Mouse (Mus musculus) heart, embryonic 16.5 days (tissue): ENCODE data around the gene Atp10b. TPM values are rescaled to one million over a fixed set of nuclear protein-coding genes. Genes with fewer than 3 reads are reported as not detected.

Experiments used
- ATAC-seq: fragments of 200-750 bp; cut with Nextera tagmentation; replicated peaks from 2 replicates; pipeline ENCODE4 v1.8.0; 2017; ENCODE audit warnings: moderate number of reproducible peaks; ENCODE audit not compliant: insufficient read depth, low FRiP score; ENCODE audit errors: extremely low read depth
- H3K27ac ChIP-seq: fragments of 300-500 bp; sonication (generic); 2 replicates; pipeline ENCODE4 v1.5.1; 2014; ENCODE audit warnings: mild to moderate bottlenecking, low read length, control low read depth, moderate library complexity
- H3K27me3 ChIP-seq: fragments of 300-500 bp; sonication (generic); 2 replicates; pipeline ENCODE4 v1.6.1; 2014; ENCODE audit warnings: low read length, mixed read lengths; ENCODE audit not compliant: control insufficient read depth, insufficient read depth
- H3K36me3 ChIP-seq: fragments of 300-500 bp; sonication (generic); 2 replicates; pipeline ENCODE4 v1.6.1; 2014; ENCODE audit not compliant: control insufficient read depth, insufficient read depth
- H3K4me1 ChIP-seq: fragments of 300-500 bp; sonication (generic); 2 replicates; pipeline ENCODE4 v1.6.1; 2014; ENCODE audit warnings: low read length, mixed read lengths; ENCODE audit not compliant: control insufficient read depth, insufficient read depth
- H3K4me2 ChIP-seq: fragments of 300-500 bp; sonication (generic); 2 replicates; pipeline ENCODE4 v1.6.1; 2014; ENCODE audit warnings: low read depth, mild to moderate bottlenecking, control low read depth, low read length
- H3K4me3 ChIP-seq: fragments of 300-500 bp; sonication (generic); 2 replicates; pipeline ENCODE4 v1.5.1; 2014; ENCODE audit warnings: mild to moderate bottlenecking, control low read depth, low read length
- H3K9ac ChIP-seq: fragments of 300-500 bp; sonication (generic); 2 replicates; pipeline ENCODE4 v1.6.1; 2014; ENCODE audit warnings: low read length, control low read depth
- H3K9me3 ChIP-seq: fragments of 300-500 bp; sonication (generic); replicated peaks from 2 replicates; pipeline ENCODE4 v1.6.1; 2016; ENCODE audit warnings: low read length; ENCODE audit not compliant: control insufficient read depth
- WGBS: fragments of 180-500 bp; shearing (Covaris S2); extraction: QIAGEN DNeasy Blood & Tissue Kit; methylation state at CpG from one replicate; pipeline ENCODE4 v1.1.7; 2014; 5-methylcytosine and 5-hydroxymethylcytosine counted together
- polyA plus RNA-seq: library from polyadenylated mRNA; unstranded; fragments of >200 nt; fragmentation: Nextera tagmentation; extraction: Ambion mirVana; gene quantifications from 2 replicates; pipeline ENCODE4 v1.2.1, GENCODE M21; 2015

Atp10b gene
- polyA plus RNA-seq, 1 experiment from 2014 or later: 0.13 TPM

- WGBS: 14% methylated on average over 4 of the region's 4 CpGs
- H3K9me3 ChIP-seq: no peaks in the 10 kb centered on the region
- peak; percentile 58; the same call in 1 of the 2 replicates for ATAC-seq
Measured at GRCm38 (mm10) chr11:43217021-43217420, 67.3 kb downstream of the Atp10b start.

GRCm38 (mm10) chr11:43230231-43230630 is 80.6 kb downstream of the Atp10b start:
- no peak overlapping the region for H3K9ac ChIP-seq
- H3K4me1 ChIP-seq: no peaks in the 10 kb centered on the region
- ATAC-seq: no peak
- no peak overlapping the region for H3K4me3 ChIP-seq
- H3K4me2 ChIP-seq: no peak overlapping the region
- H3K27me3 ChIP-seq: no peaks in the 10 kb centered on the region
- no peaks in the 10 kb centered on the region for H3K36me3 ChIP-seq
- H3K9me3 ChIP-seq: no peaks in the 10 kb centered on the region
- H3K27ac ChIP-seq: no peak overlapping the region
- 92% methylated on average over 6 of the region's 6 CpGs for WGBS

More at GRCm38 (mm10) chr11:43217021-43217420, 67.3 kb downstream of the Atp10b start:
- Histone ChIP-seq H3K36me3 (no peaks in the 10 kb centered on the region), H3K27ac (no peak overlapping the region), H3K4me1 (peaks cover 10% of the 10 kb centered on the region), H3K4me3 (no peak overlapping the region), H3K4me2 (no peak overlapping the region), H3K27me3 (no peaks in the 10 kb centered on the region), H3K9ac (no peak overlapping the region)

- no peak overlapping the region for H3K9ac ChIP-seq
- no peak overlapping the region for H3K27ac ChIP-seq
- H3K27me3 ChIP-seq: no peaks in the 10 kb centered on the region
- WGBS: 76% methylated on average over 7 of the region's 7 CpGs
- no peaks in the 10 kb centered on the region for H3K36me3 ChIP-seq
- no peaks in the 10 kb centered on the region for H3K9me3 ChIP-seq
- H3K4me3 ChIP-seq: no peak overlapping the region
- no peak overlapping the region for H3K4me2 ChIP-seq
- H3K4me1 ChIP-seq: no peaks in the 10 kb centered on the region
- ATAC-seq: no peak
Measured at GRCm38 (mm10) chr11:43232073-43232472, 82.4 kb downstream of the Atp10b start.

GRCm38 (mm10) chr11:43236360-43237039 is 86.8 kb downstream of the Atp10b start:
- no peaks in the 10 kb centered on the region for H3K4me1 ChIP-seq
- H3K9me3 ChIP-seq: no peaks in the 10 kb centered on the region
- H3K27me3 ChIP-seq: no peaks in the 10 kb centered on the region
- ATAC-seq: no peak
- no peak overlapping the region for H3K4me3 ChIP-seq
- H3K9ac ChIP-seq: no peak overlapping the region
- no peak overlapping the region for H3K27ac ChIP-seq
- H3K36me3 ChIP-seq: no peaks in the 10 kb centered on the region
- WGBS: 81% methylated on average over 8 of the region's 8 CpGs
- no peak overlapping the region for H3K4me2 ChIP-seq

GRCm38 (mm10) chr11:43239804-43240203 is 90.1 kb downstream of the Atp10b start:
- Histone ChIP-seq H3K4me2 (no peak overlapping the region), H3K36me3 (no peaks in the 10 kb centered on the region), H3K27me3 (no peaks in the 10 kb centered on the region), H3K27ac (no peak overlapping the region), H3K4me3 (no peak overlapping the region), H3K4me1 (no peaks in the 10 kb centered on the region), H3K9me3 (no peaks in the 10 kb centered on the region), H3K9ac (no peak overlapping the region)
- no peak for ATAC-seq
- WGBS: 91% methylated on average over 8 of the region's 8 CpGs

- Histone ChIP-seq H3K27ac (0 out of 2 replicates have a peak overlapping the region, but pooled peaks have one; percentile 13), H3K36me3 (no peaks in the 10 kb centered on the region), H3K9ac (no peak overlapping the region), H3K9me3 (no peaks in the 10 kb centered on the region), H3K4me1 (peaks cover 7% of the 10 kb centered on the region), H3K4me2 (no peak overlapping the region), H3K4me3 (no peak overlapping the region), H3K27me3 (no peaks in the 10 kb centered on the region)
- 39% methylated on average over 6 of the region's 6 CpGs for WGBS
- ATAC-seq: no peak
Measured at GRCm38 (mm10) chr11:43253034-43253433, 103.4 kb downstream of the Atp10b start.

GRCm38 (mm10) chr11:43255262-43255661 is 105.6 kb downstream of the Atp10b start:
- no peaks in the 10 kb centered on the region for H3K27me3 ChIP-seq
- no peaks in the 10 kb centered on the region for H3K9me3 ChIP-seq
- H3K4me3 ChIP-seq: no peak overlapping the region
- no peak overlapping the region for H3K27ac ChIP-seq
- peaks cover 8% of the 10 kb centered on the region for H3K4me1 ChIP-seq
- H3K4me2 ChIP-seq: no peak overlapping the region
- H3K36me3 ChIP-seq: no peaks in the 10 kb centered on the region
- H3K9ac ChIP-seq: no peak overlapping the region
- 79% methylated on average over 4 of the region's 4 CpGs for WGBS
- ATAC-seq: no peak

- no peaks in the 10 kb centered on the region for H3K36me3 ChIP-seq
- H3K9ac ChIP-seq: no peak overlapping the region
- H3K4me3 ChIP-seq: no peak overlapping the region
- H3K27me3 ChIP-seq: no peaks in the 10 kb centered on the region
- peaks cover 8% of the 10 kb centered on the region for H3K4me1 ChIP-seq
- H3K4me2 ChIP-seq: no peak overlapping the region
- 80% methylated on average over 3 of the region's 3 CpGs for WGBS
- no peaks in the 10 kb centered on the region for H3K9me3 ChIP-seq
- no peak for ATAC-seq
- no peak overlapping the region for H3K27ac ChIP-seq
Measured at GRCm38 (mm10) chr11:43257291-43257690, 107.6 kb downstream of the Atp10b start.

GRCm38 (mm10) chr11:43257781-43258180 is 108.1 kb downstream of the Atp10b start:
- WGBS: 57% methylated on average over 7 of the region's 7 CpGs
- Histone ChIP-seq H3K9ac (no peak overlapping the region), H3K27me3 (no peaks in the 10 kb centered on the region), H3K4me3 (no peak overlapping the region), H3K36me3 (no peaks in the 10 kb centered on the region), H3K4me1 (peaks cover 8% of the 10 kb centered on the region), H3K9me3 (no peaks in the 10 kb centered on the region), H3K27ac (no peak overlapping the region), H3K4me2 (no peak overlapping the region)
- ATAC-seq: no peak
